Mouse (Mus musculus) retina, postnatal 7 days (tissue): ENCODE data around the gene Ccdc194.

Experiments
- DNase-seq: peaks from one replicate; pipeline ENCODE4 v3.0.0-alpha.2; 2012; ENCODE audit warnings: low read depth, low spot score

Gene Ccdc194

GRCm38 (mm10) chr8:71476099-71476940, 49.2 kb downstream of the Ccdc194 start:
- DNase-seq: peak; percentile 54

GRCm38 (mm10) chr8:71475702-71476075, 49.8 kb downstream of the Ccdc194 start:
- no peak for DNase-seq

- DNase-seq: no peak
Measured at GRCm38 (mm10) chr8:71474785-71475701, 50.5 kb downstream of the Ccdc194 start.

GRCm38 (mm10) chr8:71474344-71474743, 51.2 kb downstream of the Ccdc194 start:
- DNase-seq: no peak

GRCm38 (mm10) chr8:71472601-71473386, 52.7 kb downstream of the Ccdc194 start:
- DNase-seq: no peak

GRCm38 (mm10) chr8:71471861-71472260, 53.6 kb downstream of the Ccdc194 start:
- DNase-seq: no peak

GRCm38 (mm10) chr8:71470913-71471255, 54.6 kb downstream of the Ccdc194 start:
- no peak for DNase-seq

- no peak for DNase-seq
Measured at GRCm38 (mm10) chr8:71470146-71470912, 55.2 kb downstream of the Ccdc194 start.
